Mouse (Mus musculus) neural tube, embryonic 14.5 days (tissue): Measurements from ENCODE around the gene Tekt4. TPM values are rescaled to one million over a fixed set of nuclear protein-coding genes. Genes with fewer than 3 reads are reported as not detected.

ENCODE experiments used
- ATAC-seq: fragments of 200-750 bp; cut with Nextera tagmentation; 2 replicates; pipeline ENCODE4 v1.8.0; 2017; ENCODE audit warnings: low read depth, mild to moderate bottlenecking, moderate TSS enrichment, moderate library complexity
- H3K27ac ChIP-seq: fragments of 300-500 bp; sonication (generic); 2 replicates; pipeline ENCODE4 v1.5.1; 2014; ENCODE audit warnings: low read depth, mild to moderate bottlenecking, control low read depth, low read length, moderate library complexity, mixed read lengths
- H3K27me3 ChIP-seq: fragments of 300-500 bp; sonication (generic); 2 replicates; pipeline ENCODE4 v1.6.1; 2014; ENCODE audit warnings: low read length; ENCODE audit not compliant: control insufficient read depth, insufficient read depth
- H3K36me3 ChIP-seq: fragments of 300-500 bp; sonication (generic); 2 replicates; pipeline ENCODE4 v1.6.1; 2014; ENCODE audit warnings: low read length, mixed read lengths; ENCODE audit not compliant: control insufficient read depth, insufficient read depth
- H3K4me1 ChIP-seq: fragments of 300-500 bp; sonication (generic); 2 replicates; pipeline ENCODE4 v1.6.1; 2014; ENCODE audit warnings: low read length; ENCODE audit not compliant: control insufficient read depth, insufficient read depth
- H3K4me2 ChIP-seq: fragments of 300-500 bp; sonication (generic); 2 replicates; pipeline ENCODE4 v1.6.1; 2014; ENCODE audit warnings: mild to moderate bottlenecking, low read depth, low read length, control low read depth
- H3K4me3 ChIP-seq: fragments of 300-500 bp; sonication (generic); 2 replicates; pipeline ENCODE4 v1.5.1; 2014; ENCODE audit warnings: low read depth, low read length, control low read depth, mixed read lengths
- H3K9ac ChIP-seq: fragments of 300-500 bp; sonication (generic); replicated peaks from 2 replicates; pipeline ENCODE4 v1.6.1; 2014; ENCODE audit warnings: low read depth, mild to moderate bottlenecking, control low read depth, low read length, mixed read lengths
- H3K9me3 ChIP-seq: fragments of 300-500 bp; sonication (generic); 2 replicates; pipeline ENCODE4 v1.6.1; 2016; ENCODE audit warnings: low read length; ENCODE audit not compliant: control insufficient read depth
- WGBS: fragments of 180-500 bp; shearing (Covaris S2); extraction: QIAGEN DNeasy Blood & Tissue Kit; methylation state at CpG from one replicate; pipeline ENCODE4 v1.1.7; 2014; 5-methylcytosine and 5-hydroxymethylcytosine counted together
- polyA plus RNA-seq: library from polyadenylated mRNA; unstranded; fragments of >200 nt; fragmentation: Nextera tagmentation; extraction: Ambion mirVana; gene quantifications from 2 replicates; pipeline ENCODE4 v1.2.1, GENCODE M21; 2014

Gene Tekt4
- 0.83 and 0.98 TPM in 2 replicates for polyA plus RNA-seq

DNA sequence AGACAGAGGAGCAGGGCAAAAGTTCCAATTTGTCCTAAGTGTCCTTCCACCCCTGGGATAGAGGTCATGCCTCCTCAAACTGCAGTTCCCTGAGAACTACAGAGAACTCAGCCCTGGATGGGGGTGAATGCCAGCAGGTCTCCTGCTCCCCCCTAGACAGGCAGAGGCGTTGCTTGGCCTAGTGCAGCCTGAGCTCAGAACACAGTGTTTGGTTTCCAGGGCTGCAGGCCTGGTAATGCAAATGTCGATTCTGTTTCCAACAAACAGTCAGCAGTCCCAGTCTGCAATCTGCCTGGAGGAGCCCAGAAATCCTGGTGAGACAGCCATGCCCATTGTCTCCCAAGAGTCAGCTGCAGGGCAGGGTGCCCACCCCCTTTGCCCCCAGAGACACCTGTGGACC lies at the start of gene Tekt4:
Tekt4 (plus strand) TSS at position 344 of the 400 bp plus-strand sequence.
- no peak within 1 kb of the TSS for H3K9ac ChIP-seq
- WGBS: 60% methylated on average over 2 of the region's 2 CpGs
- H3K9me3 ChIP-seq: no peaks in the 10 kb centered on the region

DNA sequence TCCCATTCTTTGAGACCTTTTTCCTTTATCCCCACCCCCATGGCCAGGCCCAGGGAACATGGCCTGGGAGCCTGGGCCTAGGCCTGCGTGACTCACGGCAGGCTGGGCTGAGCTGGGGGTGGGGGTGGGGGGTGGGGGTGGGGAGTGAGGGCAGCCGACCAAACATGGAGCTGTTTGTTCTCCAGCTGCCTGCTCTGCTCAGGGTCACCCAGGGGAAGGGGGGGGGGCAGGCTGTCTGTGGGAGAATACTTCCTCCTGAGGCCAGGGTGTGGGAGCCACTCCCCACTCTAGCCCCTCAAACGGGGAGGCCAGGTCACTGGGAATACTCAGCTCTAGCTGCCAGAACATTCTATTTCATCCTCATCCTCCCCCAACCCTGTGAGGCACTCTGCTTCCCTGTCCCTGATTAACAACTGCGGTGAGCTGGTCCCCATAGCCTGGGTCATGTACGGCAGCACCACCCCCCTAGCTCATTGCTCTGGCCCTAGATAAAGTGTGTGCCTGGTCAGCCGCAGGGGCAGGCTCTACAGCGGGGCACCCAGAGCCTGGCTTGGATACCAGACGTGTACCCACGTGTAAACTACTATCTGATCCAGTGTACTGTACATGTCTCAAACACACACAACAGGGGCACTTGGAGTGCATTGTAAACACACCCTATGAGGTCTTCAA lies 49.1 kb upstream of the Tekt4 start:
- peak; percentile 35; the same call in 1 of the 2 replicates for ATAC-seq
- H3K36me3 ChIP-seq: no peaks in the 10 kb centered on the region
- 9% methylated on average over 10 of the region's 10 CpGs for WGBS
- H3K9ac ChIP-seq: no peak overlapping the region
- no peak overlapping the region for H3K4me3 ChIP-seq
- H3K4me1 ChIP-seq: peaks cover 47% of the 10 kb centered on the region
- no peaks in the 10 kb centered on the region for H3K27me3 ChIP-seq
- peak overlapping the region; percentile 44; the same call in 1 of the 2 replicates for H3K27ac ChIP-seq
- no peaks in the 10 kb centered on the region for H3K9me3 ChIP-seq
- H3K4me2 ChIP-seq: no peak overlapping the region

More for the DNA sequence above, at the start of gene Tekt4:
- no peak within 1 kb of the TSS for H3K4me3 ChIP-seq
- 0 out of 2 replicates have a peak, but pooled peaks cover 5% of the 10 kb centered on the region for H3K4me1 ChIP-seq
- H3K27me3 ChIP-seq: no peaks in the 10 kb centered on the region
- H3K4me2 ChIP-seq: no peak within 1 kb of the TSS
- H3K27ac ChIP-seq: no peak within 1 kb of the TSS
- no peak for ATAC-seq
- H3K36me3 ChIP-seq: no peaks in the 10 kb centered on the region

- no peak overlapping the region for H3K9ac ChIP-seq
- no peak overlapping the region for H3K4me2 ChIP-seq
- no peak overlapping the region for H3K4me3 ChIP-seq
- ATAC-seq: no peak
- H3K9me3 ChIP-seq: no peaks in the 10 kb centered on the region
- no peaks in the 10 kb centered on the region for H3K36me3 ChIP-seq
- H3K4me1 ChIP-seq: peaks cover 52% of the 10 kb centered on the region
- WGBS: 12% methylated on average over 6 of the region's 6 CpGs
- no peaks in the 10 kb centered on the region for H3K27me3 ChIP-seq
- peak overlapping the region; percentile 44; the same call in 1 of the 2 replicates for H3K27ac ChIP-seq
Measured at GRCm38 (mm10) chr17:25406011-25406441, 48.4 kb upstream of the Tekt4 start.

DNA sequence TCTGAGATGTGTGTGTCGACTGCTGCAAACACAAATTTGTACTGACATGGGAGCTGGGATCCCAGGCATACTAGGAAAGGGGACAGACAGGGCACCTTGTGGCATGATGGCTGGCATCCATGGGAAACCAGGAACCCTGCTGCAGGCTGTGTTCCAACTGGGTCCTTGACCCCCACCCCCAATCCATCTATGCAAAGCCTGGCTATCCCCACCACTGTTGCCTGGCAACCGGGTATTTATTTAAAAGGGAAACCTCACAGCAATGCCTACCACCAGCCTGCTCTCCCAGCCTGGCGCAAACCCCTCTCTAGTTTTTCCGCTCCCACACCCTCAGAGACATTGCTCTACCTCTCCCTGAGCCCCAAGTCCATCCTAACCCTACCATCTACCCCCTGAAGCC lies 47.1 kb upstream of the Tekt4 start:
- no peak overlapping the region for H3K9ac ChIP-seq
- H3K36me3 ChIP-seq: no peaks in the 10 kb centered on the region
- H3K4me2 ChIP-seq: no peak overlapping the region
- H3K4me3 ChIP-seq: no peak overlapping the region
- ATAC-seq: no peak
- peaks cover 55% of the 10 kb centered on the region for H3K4me1 ChIP-seq
- WGBS: 60% methylated on average over 4 of the region's 4 CpGs
- H3K9me3 ChIP-seq: no peaks in the 10 kb centered on the region
- H3K27me3 ChIP-seq: no peaks in the 10 kb centered on the region
- no peak overlapping the region for H3K27ac ChIP-seq

DNA sequence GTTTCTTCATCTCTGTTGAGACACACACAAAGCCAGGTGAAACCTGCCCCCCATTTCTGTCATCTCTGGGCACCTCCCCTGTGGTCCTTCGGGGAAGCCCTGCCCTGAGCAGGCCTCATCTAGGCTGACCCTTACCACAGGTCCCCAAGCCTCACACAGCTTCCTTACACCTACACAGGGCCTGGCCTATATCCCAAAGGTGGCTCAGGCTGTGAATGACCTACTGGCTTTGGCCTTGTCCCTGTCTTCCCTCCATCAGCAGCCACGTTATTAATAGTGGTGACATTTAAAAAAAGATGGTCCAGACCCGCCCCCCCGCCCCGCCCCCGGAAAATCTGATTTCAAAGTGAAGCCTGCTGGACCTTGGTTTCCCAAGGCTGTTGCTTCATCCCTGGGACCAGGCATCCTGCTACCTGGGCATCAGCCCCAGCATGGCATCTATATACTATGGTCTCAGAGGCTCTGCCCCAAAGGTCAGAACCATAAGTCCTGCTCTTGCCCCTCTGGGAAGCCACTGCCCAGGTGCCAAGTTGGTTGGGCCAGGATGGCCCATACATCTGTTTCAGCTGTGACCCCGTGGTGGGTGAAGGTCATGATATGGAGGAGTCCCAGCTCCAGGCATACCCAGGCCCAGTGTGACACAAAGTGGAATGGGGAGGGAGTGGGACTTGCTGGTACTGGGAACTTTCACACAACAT lies 46.0 kb upstream of the Tekt4 start:
- H3K27ac ChIP-seq: no peak overlapping the region

GRCm38 (mm10) chr17:25409621-25410020 lies 44.8 kb upstream of the Tekt4 start:
- 55% methylated on average over 7 of the region's 7 CpGs for WGBS
- Histone ChIP-seq H3K36me3 (no peaks in the 10 kb centered on the region), H3K27me3 (no peaks in the 10 kb centered on the region), H3K4me2 (no peak overlapping the region), H3K9ac (no peak overlapping the region), H3K9me3 (no peaks in the 10 kb centered on the region), H3K4me3 (no peak overlapping the region), H3K27ac (peak overlapping the region; percentile 60), H3K4me1 (peaks cover 45% of the 10 kb centered on the region)
- ATAC-seq: no peak

More for the DNA sequence above, 46.0 kb upstream of the Tekt4 start:
- WGBS: 81% methylated on average over 7 of the region's 7 CpGs
- Histone ChIP-seq H3K4me1 (peaks cover 55% of the 10 kb centered on the region), H3K9ac (no peak overlapping the region), H3K27me3 (no peaks in the 10 kb centered on the region), H3K4me2 (no peak overlapping the region), H3K36me3 (no peaks in the 10 kb centered on the region), H3K9me3 (no peaks in the 10 kb centered on the region), H3K4me3 (no peak overlapping the region)
- ATAC-seq: no peak

DNA sequence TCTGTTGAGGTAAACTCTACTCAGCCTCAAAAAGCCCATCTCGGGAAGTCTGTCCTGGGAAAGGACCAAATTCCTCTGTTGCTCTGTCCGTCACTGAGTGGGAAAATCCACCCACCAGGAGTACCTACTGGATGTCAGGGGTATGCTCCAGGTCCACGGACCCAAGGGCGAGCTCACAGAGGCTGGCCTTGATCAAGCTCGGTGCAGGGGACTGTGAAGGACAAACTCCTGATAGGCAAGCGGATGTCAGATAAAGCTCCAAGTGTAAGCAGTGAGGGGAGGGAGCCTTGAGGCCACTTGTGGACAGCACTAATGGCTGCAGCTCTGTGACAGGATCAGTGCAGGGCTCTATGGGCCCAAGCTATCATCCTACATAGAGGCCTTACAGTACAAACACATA lies 44.2 kb upstream of the Tekt4 start:
- Histone ChIP-seq H3K36me3 (no peaks in the 10 kb centered on the region), H3K4me3 (no peak overlapping the region), H3K4me1 (peaks cover 44% of the 10 kb centered on the region), H3K9ac (no peak overlapping the region), H3K27me3 (no peaks in the 10 kb centered on the region), H3K9me3 (no peaks in the 10 kb centered on the region), H3K4me2 (no peak overlapping the region), H3K27ac (peak overlapping the region; percentile 60; the same call in 1 of the 2 replicates)
- no peak for ATAC-seq
- 78% methylated on average over 6 of the region's 6 CpGs for WGBS

GRCm38 (mm10) chr17:25410786-25411185 lies 43.6 kb upstream of the Tekt4 start:
- Histone ChIP-seq H3K36me3 (no peaks in the 10 kb centered on the region), H3K4me3 (no peak overlapping the region), H3K9me3 (no peaks in the 10 kb centered on the region), H3K9ac (no peak overlapping the region), H3K27ac (peak overlapping the region; percentile 60; the same call in 1 of the 2 replicates), H3K4me1 (peaks cover 44% of the 10 kb centered on the region), H3K4me2 (no peak overlapping the region), H3K27me3 (no peaks in the 10 kb centered on the region)
- 25% methylated on average over 7 of the region's 7 CpGs for WGBS
- no peak for ATAC-seq

DNA sequence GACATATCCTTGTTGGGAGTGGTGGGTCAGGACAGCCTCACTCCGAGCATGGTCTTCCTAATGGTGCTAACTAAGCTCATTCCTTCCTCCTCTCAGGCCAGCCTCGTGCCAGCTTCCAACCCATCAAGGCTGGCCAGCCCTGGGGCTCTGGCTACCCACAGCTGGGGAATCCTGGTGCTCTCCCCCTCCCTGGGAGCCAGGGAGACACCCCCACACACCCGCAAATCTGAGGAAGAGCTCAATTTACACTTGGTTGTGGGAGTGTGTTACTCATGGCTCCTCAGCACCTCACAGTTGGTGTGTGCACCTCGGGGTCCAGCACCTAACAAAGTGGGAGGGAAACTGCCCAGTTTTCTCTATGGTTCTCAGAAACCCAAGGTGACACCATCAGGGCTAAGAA lies 43.2 kb upstream of the Tekt4 start:
- no peak for ATAC-seq
- Histone ChIP-seq H3K4me2 (no peak overlapping the region), H3K36me3 (no peaks in the 10 kb centered on the region), H3K27me3 (no peaks in the 10 kb centered on the region), H3K9me3 (no peaks in the 10 kb centered on the region), H3K4me1 (peaks cover 44% of the 10 kb centered on the region), H3K9ac (0 out of 2 replicates have a peak overlapping the region, but pooled peaks have one; percentile 12), H3K27ac (peak overlapping the region; percentile 60; the same call in 1 of the 2 replicates), H3K4me3 (no peak overlapping the region)
- 65% methylated on average over 4 of the region's 4 CpGs for WGBS
